Mouse (Mus musculus): Measurements from ENCODE around the gene Nhs.

DNA sequence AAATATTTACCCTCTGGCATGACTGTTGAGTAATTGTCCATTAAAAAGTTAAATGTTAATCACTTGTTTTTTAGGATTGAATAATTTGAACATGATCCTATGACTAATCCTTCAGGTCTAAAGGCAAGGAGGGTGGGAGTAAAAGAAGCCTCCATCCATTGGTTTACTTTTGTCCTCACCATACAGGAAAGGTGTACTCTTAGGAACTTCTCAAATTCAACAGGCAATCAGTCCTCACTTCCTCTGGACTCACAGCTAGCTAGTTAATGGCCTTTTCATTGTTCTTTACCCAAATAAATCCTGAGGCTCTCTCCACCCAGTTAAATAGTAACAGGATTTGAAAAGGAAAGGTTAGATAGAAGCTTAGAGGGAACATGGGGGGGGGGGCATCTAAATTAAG is 196.2 kb downstream of the Nhs start:
- TF ChIP-seq POLR2A (IDR thresholded peaks at IDR 0.05; ENCODE audit: borderline replicate concordance, control insufficient read depth, low read depth, low read length) (no peak), CTCF (IDR thresholded peaks at IDR 0.05; ENCODE audit: control insufficient read depth, insufficient read depth, low read length) (no peak)

All from bone marrow, adult 2 months (tissue).